Mouse (Mus musculus): ENCODE measurements around the gene Exoc6b. TPM values are rescaled to one million over a fixed set of nuclear protein-coding genes. Genes with fewer than 3 reads are reported as not detected.

The Exoc6b gene
- 35.6 TPM for polyA plus RNA-seq (2017; shearing (Covaris generic))

DNA sequence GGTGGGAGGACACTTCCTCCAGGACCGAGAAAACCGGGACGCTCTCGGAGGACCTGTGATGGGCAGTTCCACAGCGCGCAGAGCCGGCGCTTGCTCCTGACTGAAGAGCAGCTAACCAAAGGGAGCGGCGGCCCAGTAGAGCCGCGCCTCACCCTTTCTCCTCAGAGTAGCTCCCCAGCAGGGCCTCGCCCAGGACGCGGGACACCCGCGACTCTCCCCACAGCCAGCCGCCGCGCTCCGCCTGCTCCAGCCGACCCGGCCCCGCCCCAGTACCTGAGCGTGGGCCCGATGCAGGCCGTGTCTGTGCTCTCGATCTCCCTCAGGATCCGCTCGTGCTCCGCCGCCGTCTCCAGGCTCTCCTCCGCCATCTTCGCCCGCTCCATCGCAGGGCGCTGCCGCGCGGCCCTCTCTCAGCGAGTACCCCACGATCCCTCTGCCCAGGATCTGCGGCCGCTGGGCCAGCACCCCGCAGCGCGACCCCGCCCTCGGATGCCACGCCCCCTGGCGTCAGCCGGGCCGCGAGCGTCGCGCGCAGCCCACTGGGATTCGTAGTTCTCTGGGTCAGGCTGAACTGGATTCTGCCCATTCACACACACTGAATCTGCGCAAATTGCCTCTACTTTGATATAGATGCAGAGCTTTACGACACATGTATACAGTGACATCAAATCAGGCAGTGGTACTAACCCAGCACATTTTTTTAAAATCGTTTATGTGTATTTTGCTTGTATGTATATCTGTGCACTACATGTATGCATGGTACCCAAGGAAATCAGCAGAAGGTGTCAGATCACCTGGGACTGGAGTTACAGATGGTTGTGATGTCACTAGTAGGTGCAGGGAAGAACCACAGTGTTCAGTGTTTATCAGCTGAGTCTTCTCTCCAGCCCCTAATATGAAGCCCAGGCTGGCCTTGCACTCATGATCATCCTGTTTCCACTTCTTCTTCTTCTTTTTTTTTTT is at the start of gene Exoc6b:
Gene Exoc6b (minus strand): TSS at position 491 of the 963 bp plus-strand sequence.

DNA sequence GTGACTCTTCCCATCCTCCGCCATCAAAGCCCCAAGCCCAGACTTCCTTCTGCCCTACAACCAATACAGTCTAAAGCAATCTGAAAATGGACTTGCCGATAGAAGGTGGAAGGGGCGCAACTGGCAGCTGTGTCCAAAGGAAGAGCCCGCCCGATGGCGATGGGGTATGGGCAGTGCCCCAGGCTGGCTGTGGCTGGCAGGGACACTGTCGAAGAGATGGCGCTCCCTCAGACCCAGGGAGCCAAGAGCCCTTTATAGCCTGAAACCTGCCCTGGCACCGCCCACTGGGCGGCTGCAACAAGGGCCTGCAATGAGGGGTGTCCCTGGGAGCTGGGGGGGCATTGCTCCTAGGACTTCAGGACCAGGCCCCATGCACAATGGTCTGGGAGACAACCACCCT is 475.6 kb downstream of the Exoc6b start, which contains the start of gene Cyp26b1:
Gene Cyp26b1 (minus strand): TSS at position 216 of the 400 bp plus-strand sequence.

Other genes with a start within 250 kb of the Exoc6b start
- gene Spr, start 68.3 kb upstream of the Exoc6b start, polyA plus RNA-seq (2017; shearing (Covaris generic)), result 45.5 TPM
- gene Emx1, start 117.9 kb upstream of the Exoc6b start, polyA plus RNA-seq (2017; shearing (Covaris generic)), result not detected